Mouse (Mus musculus) cerebellum, adult 11-12 months (tissue): ENCODE measurements at regions not wholly inside any gene's neighbourhood (a gene's known extent, or its start where the extent isn't known, plus 50 kb on each side); places are given as distances from the start of the nearest gene placed in this dataset.

Experiments
- DNase-seq: peaks from one replicate; pipeline ENCODE4 v3.0.0; 2022

DNA sequence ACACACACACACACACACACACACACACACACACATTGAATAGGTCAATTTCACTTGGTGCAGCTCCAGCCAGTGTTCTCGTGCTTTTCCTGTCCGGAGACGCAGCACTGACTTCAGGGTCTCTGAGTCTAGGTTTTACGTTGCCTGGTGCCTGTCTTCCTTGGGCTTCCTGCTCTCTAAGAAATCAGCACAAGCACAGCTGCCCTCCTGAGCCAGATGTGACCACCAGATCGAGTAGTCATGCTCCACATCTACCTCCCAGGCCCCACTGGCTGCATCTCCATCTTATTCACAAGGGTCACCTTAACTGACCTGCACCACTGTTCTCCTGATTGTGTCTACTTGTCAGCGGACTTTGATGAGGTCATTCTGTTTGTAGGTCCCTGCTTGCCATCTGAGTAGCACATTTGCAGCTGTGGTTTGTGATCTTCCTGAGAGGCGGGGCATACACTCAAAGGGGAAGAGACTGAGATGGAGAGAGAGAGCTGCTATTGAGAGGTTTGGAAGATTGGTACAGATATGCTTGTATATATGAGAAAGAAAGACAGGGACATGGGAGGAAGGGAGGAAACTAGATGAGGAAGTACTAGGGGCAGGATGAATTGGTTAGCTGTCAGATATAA is 118.8 kb upstream of the H2al1a start:
- DNase-seq, result no peak

DNA sequence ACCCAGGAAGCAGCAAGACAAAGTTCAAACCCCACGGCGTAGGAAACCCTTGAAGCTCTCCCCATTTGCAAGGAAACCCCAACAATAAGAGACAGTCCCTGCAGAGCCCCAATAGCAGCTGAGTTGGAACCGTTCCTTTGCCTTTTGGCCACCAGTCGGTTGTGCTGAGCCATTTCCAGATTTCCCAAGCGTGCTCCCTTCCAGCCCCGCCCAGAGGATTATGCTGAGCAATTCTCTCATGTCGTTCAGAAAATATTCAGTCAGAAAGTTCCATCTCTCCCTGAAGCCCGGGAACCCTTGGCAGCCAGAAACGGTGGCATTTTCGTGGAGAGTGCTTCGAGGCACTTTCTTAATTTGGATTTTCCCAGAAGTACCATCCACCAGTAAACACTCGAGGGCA is 117.2 kb upstream of the H2al1a start:
- DNase-seq, result peak; percentile 3

DNA sequence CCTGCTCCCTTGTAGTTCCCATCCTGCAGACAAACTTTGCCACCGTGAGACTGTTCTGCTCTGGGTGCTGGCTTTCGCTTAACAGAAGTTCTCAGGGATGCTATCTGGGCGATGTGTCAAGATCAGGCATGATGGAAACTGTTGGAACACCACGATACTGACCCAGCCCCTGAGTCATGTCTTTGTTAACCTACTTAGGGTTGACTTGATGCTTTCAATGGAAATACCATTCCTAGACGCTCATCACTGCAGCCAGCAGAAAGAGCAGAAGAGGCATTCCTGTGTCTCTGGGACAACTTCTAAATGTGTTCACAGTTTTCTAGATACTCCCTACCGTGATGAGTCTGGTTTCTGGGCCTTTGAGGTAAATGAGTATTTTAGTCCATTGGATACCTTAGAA is 108.2 kb upstream of the H2al1a start:
- no peak for DNase-seq

DNA sequence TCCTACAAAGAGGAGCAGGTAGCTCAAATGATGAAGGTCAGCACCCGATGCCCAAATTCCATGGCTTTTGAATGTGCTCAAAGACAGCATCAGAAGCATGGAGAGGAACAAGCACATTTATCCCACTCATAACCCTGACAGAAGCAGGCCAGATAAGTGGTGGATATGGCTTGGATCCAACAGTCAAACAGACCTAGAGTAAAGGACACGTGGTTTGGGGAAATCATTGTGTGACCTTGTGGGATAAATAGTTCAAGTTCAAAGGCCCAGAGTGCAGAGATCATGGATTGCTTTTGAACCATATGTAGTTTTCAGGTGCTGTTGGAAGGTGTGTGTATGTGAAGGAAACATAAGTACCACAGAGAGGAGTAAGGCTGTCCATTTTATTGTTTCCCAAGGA is 94.9 kb upstream of the H2al1a start:
- no peak for DNase-seq

DNA sequence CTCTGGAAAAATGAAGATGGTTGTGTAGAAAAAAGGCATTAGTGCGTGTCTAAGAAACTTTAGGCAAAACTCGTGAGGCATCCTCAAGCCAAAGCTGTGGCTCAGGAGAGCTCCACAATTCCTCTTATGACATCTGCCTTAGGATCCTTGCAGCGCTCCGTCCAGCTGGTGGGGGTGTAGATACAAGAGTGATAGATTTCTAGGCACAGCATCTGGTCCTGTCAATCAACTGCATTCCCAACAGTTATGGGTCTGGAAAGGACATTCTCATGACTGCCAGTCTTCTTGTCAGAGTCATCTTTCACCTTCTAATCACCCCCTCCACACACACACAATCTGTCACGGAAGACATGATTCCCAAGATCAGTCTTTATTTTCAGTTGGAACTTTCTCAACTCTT is 89.2 kb upstream of the H2al1a start:
- no peak for DNase-seq

DNA sequence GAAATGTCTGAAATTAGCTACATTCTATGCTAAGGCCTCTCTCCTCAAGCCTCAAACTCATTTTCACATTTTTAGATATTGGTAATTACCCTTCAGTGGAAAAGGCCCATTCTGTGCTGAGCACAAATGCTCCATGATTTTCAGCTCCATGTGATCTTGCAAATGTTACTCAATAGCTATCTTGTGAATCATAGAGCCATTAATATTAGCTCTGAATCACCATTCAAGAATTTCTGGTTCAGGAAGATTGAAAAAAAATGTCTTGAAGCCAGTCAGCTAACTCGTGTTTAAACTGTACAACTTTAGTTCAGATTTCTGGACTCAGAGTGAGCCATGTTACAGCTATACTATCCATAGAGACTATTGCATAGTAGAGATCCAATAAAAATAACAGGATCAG is 86.2 kb upstream of the H2al1a start:
- no peak for DNase-seq

DNA sequence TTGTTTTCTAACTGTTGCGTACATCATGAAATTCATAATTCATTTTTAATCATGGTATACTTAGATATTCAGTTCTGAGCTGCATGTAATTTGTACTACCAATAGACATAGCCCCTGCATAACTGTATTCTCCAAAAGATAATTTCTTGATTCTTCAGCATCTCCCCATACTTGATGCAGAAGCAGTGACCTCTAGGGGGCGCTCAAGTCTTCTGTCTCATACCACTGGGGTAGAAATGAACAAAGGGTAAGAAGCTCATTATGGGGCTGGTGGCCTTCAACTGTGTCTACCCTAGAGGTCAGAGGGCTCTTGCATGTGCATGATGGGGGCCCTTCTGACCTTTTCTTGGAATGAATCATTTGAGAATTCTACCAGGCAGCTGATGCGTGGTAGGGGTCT is 85.6 kb upstream of the H2al1a start:
- DNase-seq, result peak; percentile 8

DNA sequence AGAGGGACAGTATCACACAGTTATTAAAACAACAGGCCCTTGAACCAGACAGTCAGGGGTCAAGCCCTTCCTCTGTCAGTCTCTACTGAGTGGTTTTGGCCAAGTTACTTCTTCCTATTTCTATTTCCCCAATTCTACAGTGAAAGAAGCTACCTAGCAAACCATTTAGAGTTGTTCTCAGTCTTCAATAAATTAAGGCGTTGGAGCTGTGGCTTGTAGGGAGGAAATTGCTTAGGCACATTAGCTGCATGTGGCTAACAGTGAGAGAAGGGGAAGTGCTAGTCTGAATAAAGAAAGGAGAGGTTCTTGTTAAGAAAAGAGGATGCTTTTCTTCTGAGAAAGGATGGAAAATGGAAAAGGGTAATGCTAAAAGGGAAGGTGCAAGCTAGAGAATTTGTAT is 60.0 kb upstream of the H2al1a start:
- DNase-seq, result no peak

DNA sequence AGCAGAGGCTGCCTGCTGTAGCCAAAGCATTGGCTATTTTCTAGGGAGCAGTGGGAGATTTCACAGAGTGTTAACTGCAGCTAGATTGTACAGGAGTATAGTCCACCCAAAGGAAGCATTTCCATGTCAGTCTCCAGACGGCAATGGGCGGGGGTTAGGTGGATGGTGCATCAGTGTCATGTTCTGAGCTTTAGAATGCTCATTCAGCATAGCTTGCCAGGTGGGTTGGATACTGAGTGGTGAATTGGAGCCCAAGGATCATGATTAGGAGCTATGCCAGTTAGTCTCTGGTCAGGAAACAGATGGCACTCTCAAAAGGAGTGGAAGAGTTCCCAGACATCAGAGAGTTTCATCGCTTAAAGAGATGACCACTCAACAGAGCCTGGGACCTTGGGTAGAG is 53.5 kb upstream of the H2al1a start:
- DNase-seq, result peak; percentile 80
